Mouse (Mus musculus) brain, adult 2 months (tissue): ENCODE measurements around the gene Dao.
A peak's percentile ranks its signal among the peaks of the same experiment; 100 is the strongest.

Experiments
- DNase-seq: peaks from one replicate; pipeline ENCODE4 v3.0.0; 2011; ENCODE audit warnings: low read depth, low spot score

Dao gene

GRCm38 (mm10) chr5:114067982-114068381 is 64.5 kb downstream of the Dao start:
- DNase-seq = no peak

- no peak for DNase-seq
Measured at GRCm38 (mm10) chr5:114070858-114071257, 67.4 kb downstream of the Dao start.

- DNase-seq = peak; percentile 48
Measured at GRCm38 (mm10) chr5:114072262-114072661, 68.8 kb downstream of the Dao start.
